8 mouse cellular contexts compared by ENCODE assay signal in the genomic region with DNA sequence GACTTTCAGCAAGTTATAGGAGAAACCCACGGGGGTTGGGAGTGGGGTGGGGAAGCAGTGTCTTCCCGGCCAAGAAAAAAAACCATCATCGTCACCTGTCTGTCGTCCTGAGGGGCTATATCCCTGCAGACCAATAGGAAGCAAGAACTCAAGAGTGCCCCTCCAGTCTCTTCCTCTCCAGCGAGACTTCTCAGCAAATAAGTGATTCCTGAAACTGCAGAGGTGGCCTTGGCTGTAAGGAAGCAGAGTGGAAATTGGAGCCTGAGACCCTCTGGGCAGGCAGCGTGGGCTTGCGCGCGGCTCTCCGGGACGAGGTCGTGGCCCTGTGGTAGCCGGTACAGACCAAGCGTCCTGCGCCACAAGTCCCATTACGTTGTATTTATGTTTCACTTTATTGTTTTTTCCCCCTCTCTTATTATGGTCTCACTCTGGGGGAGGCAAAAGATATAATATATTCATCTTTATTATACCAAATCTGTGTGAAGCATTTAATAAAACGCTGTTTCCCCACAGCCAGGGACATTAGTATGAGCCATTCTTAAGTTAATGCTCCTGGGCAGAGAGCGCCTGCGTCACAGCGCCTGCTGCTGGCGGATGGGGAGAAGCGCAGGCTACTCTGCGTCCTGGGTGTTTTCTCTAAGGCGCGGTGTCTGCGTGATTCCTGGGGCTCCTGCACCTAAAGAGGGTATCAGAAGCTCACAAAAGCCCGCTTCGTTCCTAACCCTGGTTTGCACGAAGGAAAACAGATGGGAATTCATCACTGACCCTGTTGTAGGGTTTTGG. TPM values are rescaled to one million over a fixed set of nuclear protein-coding genes. Genes with fewer than 3 reads are reported as not detected.
A peak's percentile ranks its signal among the peaks of the same experiment; 100 is the strongest.
DNase-seq lines count a peak whose midpoint lies in the region; ATAC-seq and TF ChIP-seq lines count a peak whose summit lies in the region.

No protein-coding gene starts in this region.

- no peak overlapping the region for H3K9ac ChIP-seq in intestine, postnatal 0 days (ENCODE audit: low read depth, low read length)
- no peak overlapping the region for H3K9ac ChIP-seq in intestine, embryonic 16.5 days (ENCODE audit: low read depth, low read length)
- no peak overlapping the region for H3K9ac ChIP-seq in neural tube, embryonic 15.5 days (replicated peaks)

- no peaks in the 10 kb centered on the region for H3K4me1 ChIP-seq in intestine, postnatal 0 days (replicated peaks; ENCODE audit: control insufficient read depth, insufficient read depth, low read length)
- H3K4me1 ChIP-seq in intestine, embryonic 16.5 days (ENCODE audit: control insufficient read depth, insufficient read depth, low read length) = no peaks in the 10 kb centered on the region
- no peaks in the 10 kb centered on the region for H3K4me1 ChIP-seq in G1E (ENCODE audit: insufficient read depth, low read depth, low read length)
- peaks cover 18% of the 10 kb centered on the region for H3K4me1 ChIP-seq in limb, embryonic 10.5 days
- H3K4me1 ChIP-seq in neural tube, embryonic 15.5 days = peaks cover 36% of the 10 kb centered on the region

- no peaks in the 10 kb centered on the region for H3K9me3 ChIP-seq in intestine, postnatal 0 days (ENCODE audit: control insufficient read depth)
- H3K9me3 ChIP-seq in intestine, embryonic 16.5 days (ENCODE audit: control insufficient read depth, low read length) = no peaks in the 10 kb centered on the region
- no peaks in the 10 kb centered on the region for H3K9me3 ChIP-seq in G1E (replicated peaks)
- no peaks in the 10 kb centered on the region for H3K9me3 ChIP-seq in limb, embryonic 10.5 days (replicated peaks)
- H3K9me3 ChIP-seq in neural tube, embryonic 15.5 days (replicated peaks) = no peaks in the 10 kb centered on the region

- H3K36me3 ChIP-seq in intestine, postnatal 0 days (ENCODE audit: control insufficient read depth, insufficient read depth) = no peaks in the 10 kb centered on the region
- H3K36me3 ChIP-seq in intestine, embryonic 16.5 days (ENCODE audit: control insufficient read depth, insufficient read depth, low read length) = no peaks in the 10 kb centered on the region
- no peaks in the 10 kb centered on the region for H3K36me3 ChIP-seq in G1E (replicated peaks)
- H3K36me3 ChIP-seq in limb, embryonic 10.5 days = no peaks in the 10 kb centered on the region
- no peaks in the 10 kb centered on the region for H3K36me3 ChIP-seq in neural tube, embryonic 15.5 days

- WGBS in intestine, postnatal 0 days = 3% methylated on average over 29 of the region's 29 CpGs
- WGBS in intestine, embryonic 16.5 days = 2% methylated on average over 29 of the region's 29 CpGs
- 2% methylated on average over 29 of the region's 29 CpGs for WGBS in limb, embryonic 10.5 days
- 5% methylated on average over 29 of the region's 29 CpGs for WGBS in neural tube, embryonic 15.5 days

- H3K4me3 ChIP-seq in intestine, postnatal 0 days (ENCODE audit: low read depth, low read length) = no peak overlapping the region
- H3K4me3 ChIP-seq in intestine, embryonic 16.5 days (ENCODE audit: low read length) = no peak overlapping the region
- no peak overlapping the region for H3K4me3 ChIP-seq in G1E (ENCODE audit: low read depth, low read length)
- peak overlapping the region; percentile 25 for H3K4me3 ChIP-seq in limb, embryonic 10.5 days
- H3K4me3 ChIP-seq in neural tube, embryonic 15.5 days (replicated peaks) = no peak overlapping the region

- H3K27ac ChIP-seq in intestine, postnatal 0 days (ENCODE audit: low read depth, low read length) = no peak overlapping the region
- H3K27ac ChIP-seq in intestine, embryonic 16.5 days (ENCODE audit: low read length) = no peak overlapping the region
- no peak overlapping the region for H3K27ac ChIP-seq in limb, embryonic 10.5 days
- H3K27ac ChIP-seq in neural tube, embryonic 15.5 days (replicated peaks) = no peak overlapping the region

- peaks cover 78% of the 10 kb centered on the region for H3K27me3 ChIP-seq in intestine, postnatal 0 days (replicated peaks; ENCODE audit: control insufficient read depth, insufficient read depth, low read length)
- peaks cover 56% of the 10 kb centered on the region for H3K27me3 ChIP-seq in intestine, embryonic 16.5 days (replicated peaks; ENCODE audit: control insufficient read depth, insufficient read depth, low read length)
- peaks cover 35% of the 10 kb centered on the region for H3K27me3 ChIP-seq in G1E (ENCODE audit: insufficient read depth, low read length)
- H3K27me3 ChIP-seq in limb, embryonic 10.5 days (ENCODE audit: low read depth, poor library complexity, severe bottlenecking) = peaks cover 90% of the 10 kb centered on the region
- H3K27me3 ChIP-seq in neural tube, embryonic 15.5 days (replicated peaks) = peaks cover 56% of the 10 kb centered on the region

- DNase-seq in G1E (ENCODE audit: low spot score) = peak; percentile 32
- DNase-seq in embryo, embryonic 10 days (ENCODE audit: low spot score) = peak; percentile 72
- peak; percentile 71 for DNase-seq in limb, embryonic 10.5 days (ENCODE audit: low spot score)
- no peak for DNase-seq in frontal cortex, postnatal 10 days (ENCODE audit: low spot score in 2 of 2)
- DNase-seq in layer of hippocampus, adult 11-12 months (ENCODE audit: low spot score) = no peak

- no peak for ATAC-seq in intestine, postnatal 0 days
- ATAC-seq in intestine, embryonic 16.5 days = no peak
- ATAC-seq in G1E (ENCODE audit: extremely low read depth, insufficient number of reproducible peaks, low FRiP score, poor library complexity, severe bottlenecking) = no peak
- no peak for ATAC-seq in neural tube, embryonic 15.5 days (ENCODE audit: low FRiP score)

- no peak overlapping the region for H3K4me2 ChIP-seq in intestine, postnatal 0 days (replicated peaks; ENCODE audit: low read depth)
- H3K4me2 ChIP-seq in intestine, embryonic 16.5 days (ENCODE audit: low read depth, low read length) = no peak overlapping the region
- H3K4me2 ChIP-seq in neural tube, embryonic 15.5 days = peak overlapping the region; percentile 2

- peak; percentile 87 for TF ChIP-seq CTCF in intestine, postnatal 0 days (IDR thresholded peaks at IDR 0.05; ENCODE audit: low read depth)
- TF ChIP-seq CTCF in G1E (IDR thresholded peaks at IDR 0.05; ENCODE audit: low read depth, low read length) = peak; percentile 67

RNA-seq across cellular contexts. Expression of gene Lbx1, which starts 8.5 kb away (rescaled TPM):
- polyA plus RNA-seq in intestine, postnatal 0 days (2015; fragmentation: Nextera tagmentation; extraction: Ambion mirVana) = not detected in 2 replicates
- not detected in 2 replicates for polyA plus RNA-seq in intestine, embryonic 16.5 days (2015; fragmentation: Nextera tagmentation; extraction: Ambion mirVana)
- total RNA-seq in G1E (2014; fragmentation: Nextera tagmentation) = not detected in 2 replicates
- 0.06 TPM in 1 of 2 replicates, not detected in the other for total RNA-seq in G1E (2017)
- not detected in 2 replicates for polyA plus RNA-seq in G1E (2012)
- polyA plus RNA-seq in limb, embryonic 10.5 days (2016; fragmentation: Nextera tagmentation; extraction: Ambion mirVana) = 3.9 and 6.3 TPM in 2 replicates
- polyA plus RNA-seq in neural tube, embryonic 15.5 days (2015; fragmentation: Nextera tagmentation; extraction: Ambion mirVana) = 10.9 and 16.9 TPM in 2 replicates

Comparison
In these comparisons a context has a peak if more than half of its experiments do, and no peak if none do; other contexts are left out.
1. DNase-seq: peak in G1E (single experiment), embryo, embryonic 10 days (single experiment) and limb, embryonic 10.5 days (single experiment); none in frontal cortex, postnatal 10 days (0 of 2) and layer of hippocampus, adult 11-12 months (single experiment).